In genomic region chr10:21882184-21883081, GRCm38 (mm10) we compare ENCODE assay signal across 8 mouse cellular contexts. TPM values are rescaled to one million over a fixed set of nuclear protein-coding genes. Genes with fewer than 3 reads are reported as not detected.
DNase-seq lines count a peak whose midpoint lies in the region; ATAC-seq and TF ChIP-seq lines count a peak whose summit lies in the region.

Gene Sgk1 (plus strand): TSS chr10:21882184.

- no peak for TF ChIP-seq CTCF in brain, embryonic 14.5 days (IDR thresholded peaks at IDR 0.05; ENCODE audit: borderline replicate concordance, extremely low read depth, insufficient read depth, insufficient read length)

- peak within 1 kb of the TSS; percentile 47 for H3K4me3 ChIP-seq in kidney, embryonic 16.5 days (ENCODE audit: low read length)
- peak within 1 kb of the TSS; percentile 50 for H3K4me3 ChIP-seq in forebrain, embryonic 12.5 days (replicated peaks)
- peak within 1 kb of the TSS; percentile 37 for H3K4me3 ChIP-seq in stomach, embryonic 14.5 days (ENCODE audit: low read depth, low read length)

- peak within 1 kb of the TSS; percentile 50; the same call in 1 of the 2 replicates for H3K9ac ChIP-seq in kidney, embryonic 16.5 days (replicated peaks; ENCODE audit: low read length)
- peak within 1 kb of the TSS; percentile 63 for H3K9ac ChIP-seq in forebrain, embryonic 12.5 days
- H3K9ac ChIP-seq in stomach, embryonic 14.5 days (replicated peaks; ENCODE audit: low read depth, low read length): 0 out of 2 replicates have a peak within 1 kb of the TSS, but pooled peaks have one; percentile 11

- peak within 1 kb of the TSS; percentile 69 for H3K4me2 ChIP-seq in kidney, embryonic 16.5 days (replicated peaks; ENCODE audit: low read depth, low read length)
- H3K4me2 ChIP-seq in forebrain, embryonic 12.5 days: peak within 1 kb of the TSS; percentile 73
- peak within 1 kb of the TSS; percentile 63 for H3K4me2 ChIP-seq in stomach, embryonic 14.5 days (replicated peaks; ENCODE audit: low read depth, low read length)

- H3K36me3 ChIP-seq in kidney, embryonic 16.5 days (ENCODE audit: insufficient read depth, low read length): no peaks in the 10 kb centered on the region
- H3K36me3 ChIP-seq in forebrain, embryonic 12.5 days (replicated peaks): no peaks in the 10 kb centered on the region
- no peaks in the 10 kb centered on the region for H3K36me3 ChIP-seq in stomach, embryonic 14.5 days (ENCODE audit: control insufficient read depth, insufficient read depth, low read length)

- H3K27ac ChIP-seq in kidney, embryonic 16.5 days (ENCODE audit: low read length): no peak within 1 kb of the TSS
- H3K27ac ChIP-seq in forebrain, embryonic 12.5 days: peak within 1 kb of the TSS; percentile 69
- no peak within 1 kb of the TSS for H3K27ac ChIP-seq in stomach, embryonic 14.5 days (ENCODE audit: low read length)

- intact Hi-C loops in heart, postnatal 10 days (cut with DNase I): no loop called here

- TF ChIP-seq POLR2A in brain, embryonic 14.5 days (IDR thresholded peaks at IDR 0.05; ENCODE audit: borderline replicate concordance, extremely low read depth, insufficient read depth, insufficient read length, poor library complexity, severe bottlenecking): no peak

- no peak for DNase-seq in kidney, adult 9 months
- DNase-seq in brain, embryonic 14.5 days (ENCODE audit: low read depth): peak; percentile 82
- DNase-seq in heart, postnatal 10 days: peak; percentile 13 to 29
- peak; percentile 62 to 63 for DNase-seq in layer of hippocampus, postnatal 36 days
- peak; percentile 48 for DNase-seq in mesoderm, embryonic 11.5 days (ENCODE audit: low read depth, low spot score)

- H3K9me3 ChIP-seq in kidney, embryonic 16.5 days (ENCODE audit: low read length): no peaks in the 10 kb centered on the region
- no peaks in the 10 kb centered on the region for H3K9me3 ChIP-seq in forebrain, embryonic 12.5 days
- no peaks in the 10 kb centered on the region for H3K9me3 ChIP-seq in stomach, embryonic 14.5 days (ENCODE audit: control insufficient read depth, low read depth, low read length)

- H3K4me1 ChIP-seq in kidney, embryonic 16.5 days (ENCODE audit: insufficient read depth, low read length): peaks cover 25% of the 10 kb centered on the region
- peaks cover 23% of the 10 kb centered on the region for H3K4me1 ChIP-seq in forebrain, embryonic 12.5 days
- peaks cover 8% of the 10 kb centered on the region; the same call in 1 of the 2 replicates for H3K4me1 ChIP-seq in stomach, embryonic 14.5 days (ENCODE audit: control insufficient read depth, insufficient read depth, low read length)

- 0 out of 2 replicates have a peak, but pooled peaks have one; percentile 46 for ATAC-seq in kidney, embryonic 16.5 days (ENCODE audit: low FRiP score, low TSS enrichment)
- peak; percentile 84 for ATAC-seq in forebrain, embryonic 12.5 days (ENCODE audit: low FRiP score)
- ATAC-seq in stomach, embryonic 14.5 days (ENCODE audit: insufficient number of reproducible peaks, insufficient read depth, low FRiP score, low read depth): no peak

- peaks cover 22% of the 10 kb centered on the region for H3K27me3 ChIP-seq in kidney, embryonic 16.5 days (ENCODE audit: insufficient read depth, low read length)
- H3K27me3 ChIP-seq in forebrain, embryonic 12.5 days: peaks cover 9% of the 10 kb centered on the region
- H3K27me3 ChIP-seq in stomach, embryonic 14.5 days (ENCODE audit: control insufficient read depth, insufficient read depth, low read length): no peaks in the 10 kb centered on the region

- 3% methylated on average over 36 of the region's 36 CpGs for WGBS in kidney, embryonic 16.5 days
- under 1% methylated on average over 36 of the region's 36 CpGs for WGBS in forebrain, embryonic 12.5 days
- 4% methylated on average over 36 of the region's 36 CpGs for WGBS in stomach, embryonic 14.5 days

RNA-seq across cellular contexts. Expression of gene Sgk1, which starts in this region (rescaled TPM):
- polyA plus RNA-seq in kidney, embryonic 16.5 days (2015; fragmentation: Nextera tagmentation; extraction: Ambion mirVana): 93.0 and 105 TPM in 2 replicates
- 19.7 and 30.3 TPM in 2 replicates for polyA plus RNA-seq in brain, embryonic 14.5 days (2012; rRNA removed)
- 22.7 and 23.7 TPM in 2 replicates for polyA plus RNA-seq in forebrain, embryonic 12.5 days (2016; fragmentation: Nextera tagmentation; extraction: Ambion mirVana)
- 100 to 1,000 TPM in 1 of 2 experiments, 10 to 100 TPM in 1; 66.4 to 121 TPM for total RNA-seq in heart, postnatal 10 days (2021)
- 100 to 1,000 TPM; 120 to 147 TPM for total RNA-seq in layer of hippocampus, postnatal 36 days (2021)
- polyA plus RNA-seq in stomach, embryonic 14.5 days (2014; fragmentation: Nextera tagmentation; extraction: Ambion mirVana): 22.2 and 26.6 TPM in 2 replicates

Comparison
In these comparisons a context has a peak if more than half of its experiments do, and no peak if none do; other contexts are left out.
1. H3K9ac ChIP-seq: peak in every context shown above with its lines; median percentile 63 in forebrain, embryonic 12.5 days; 50 in kidney, embryonic 16.5 days; 11 in stomach, embryonic 14.5 days.